Mouse (Mus musculus) testis, postnatal 10 days (tissue): ENCODE measurements at regions not wholly inside any gene's neighbourhood (a gene's known extent, or its start where the extent isn't known, plus 50 kb on each side); places are given as distances from the start of the nearest gene placed in this dataset.

ENCODE experiments used
- DNase-seq: peaks from one replicate; pipeline ENCODE4 v3.0.0; 2021; ENCODE audit warnings: low spot score

DNA sequence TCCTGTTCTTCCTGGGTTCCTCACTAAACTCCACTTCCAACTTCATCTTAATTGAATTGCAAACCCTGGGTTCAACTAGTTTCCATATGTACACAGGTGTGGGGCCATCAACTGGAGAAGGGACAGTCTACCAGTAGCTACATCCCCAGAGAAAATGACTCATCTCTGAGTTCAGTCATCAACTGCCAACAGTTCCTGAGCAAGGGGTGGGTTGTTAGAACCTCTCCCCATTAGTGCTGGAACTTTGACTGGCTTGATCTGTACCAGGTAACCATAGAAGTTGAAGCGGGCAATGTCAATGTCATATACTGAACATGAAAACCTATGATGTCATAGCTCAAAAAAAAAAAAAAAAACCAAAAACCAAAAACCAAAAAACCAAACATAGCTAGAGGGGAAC is 69.8 kb downstream of the Gm21750 start:
- no peak for DNase-seq

DNA sequence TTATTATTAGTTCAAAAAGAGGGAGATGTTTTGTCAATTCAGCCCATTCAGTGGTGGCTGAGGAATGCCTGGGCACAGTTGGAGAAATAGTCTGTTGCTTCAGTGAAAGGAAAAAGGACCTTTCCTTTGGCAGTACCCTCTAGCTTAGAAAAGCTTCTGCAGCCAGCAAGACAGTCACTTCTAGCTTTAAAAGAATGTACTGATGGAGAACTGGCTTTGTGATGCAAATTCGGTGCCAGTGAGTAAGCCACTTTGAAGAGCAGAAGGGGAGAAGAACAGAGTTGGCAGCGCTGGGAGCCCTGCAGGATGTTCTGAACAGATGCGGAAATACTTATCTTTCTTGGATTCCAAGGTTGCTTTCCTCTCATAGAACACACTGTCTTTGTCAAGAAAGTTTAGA is 71.1 kb downstream of the Gm21750 start:
- DNase-seq: no peak

DNA sequence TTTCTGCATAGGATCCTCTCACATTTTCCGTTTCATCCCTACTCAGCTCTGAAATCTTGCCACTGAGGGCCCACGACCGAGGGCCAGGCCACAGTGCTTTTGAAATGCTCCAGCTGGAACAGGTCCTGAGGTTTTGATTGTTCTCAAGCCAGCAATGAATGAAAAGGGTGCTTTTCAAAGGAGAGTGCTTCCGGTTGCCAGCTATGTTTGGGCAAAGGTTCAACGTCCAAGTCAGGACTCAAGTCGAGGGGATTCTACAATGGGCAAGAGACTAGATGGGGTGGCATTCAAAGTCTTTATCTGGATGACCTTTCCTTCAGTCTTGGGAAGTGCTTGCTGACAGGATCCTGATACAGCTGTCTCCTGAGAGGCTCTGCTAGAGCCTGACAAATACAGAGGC is 89.8 kb downstream of the Gm21750 start:
- DNase-seq: no peak

DNA sequence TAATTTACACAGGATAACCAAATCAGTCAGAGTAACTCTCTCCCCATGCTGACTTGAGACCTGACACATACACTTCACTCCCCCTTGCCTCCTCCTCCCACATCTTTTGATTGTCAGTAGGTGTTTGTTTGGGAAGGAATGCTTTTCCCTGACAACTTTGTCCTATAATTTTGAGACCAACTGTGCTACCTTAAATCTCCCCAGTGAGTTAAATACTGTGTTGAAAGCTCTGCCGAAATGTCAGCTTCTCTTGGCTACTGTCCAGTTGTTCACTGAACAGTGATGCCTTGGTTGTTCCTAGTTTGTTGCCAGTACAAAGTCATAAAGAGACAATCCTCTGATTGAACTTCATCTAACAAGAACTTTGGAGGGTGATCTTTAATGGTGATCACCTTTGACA is 99.0 kb downstream of the Gm21750 start:
- no peak for DNase-seq

DNA sequence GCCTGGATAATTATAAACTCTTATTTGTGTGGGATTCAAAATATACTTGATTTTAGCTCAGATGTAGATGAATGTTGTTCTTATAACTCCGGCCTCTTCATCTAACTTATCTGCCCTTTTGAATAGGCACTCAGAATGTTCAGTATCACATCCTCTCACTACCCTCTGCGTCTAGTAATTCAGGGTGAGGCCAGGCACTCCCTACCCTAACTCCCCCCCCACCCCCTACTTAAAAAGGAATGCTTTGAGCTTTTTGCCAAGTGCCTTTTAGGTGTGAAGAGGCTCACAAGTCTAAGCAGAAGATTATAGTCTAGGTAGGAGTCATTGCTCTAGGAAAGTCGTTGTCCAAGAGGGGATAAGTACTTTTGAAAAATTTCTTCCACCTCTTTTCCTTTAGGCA is 111.9 kb downstream of the Gm21750 start:
- DNase-seq: no peak

DNA sequence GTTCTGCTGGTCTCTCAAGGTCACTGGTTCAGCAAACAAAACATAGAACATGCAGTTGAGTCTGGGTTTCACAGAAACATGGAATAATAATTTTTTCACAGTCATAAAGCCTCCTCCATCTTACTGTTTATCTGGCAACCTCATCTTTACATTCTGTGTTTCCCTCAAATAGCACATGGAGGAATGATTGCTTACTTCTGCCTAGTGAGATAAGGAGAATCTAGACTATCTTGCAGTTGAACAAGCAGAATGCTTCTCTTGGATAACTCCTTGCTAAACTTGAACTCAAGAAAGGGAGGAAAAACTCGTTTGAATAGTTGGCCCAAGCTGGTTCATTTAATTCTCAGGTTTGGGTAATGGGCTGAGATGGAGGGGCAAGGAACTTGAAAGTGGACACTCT is 112.8 kb downstream of the Gm21750 start:
- DNase-seq: no peak

DNA sequence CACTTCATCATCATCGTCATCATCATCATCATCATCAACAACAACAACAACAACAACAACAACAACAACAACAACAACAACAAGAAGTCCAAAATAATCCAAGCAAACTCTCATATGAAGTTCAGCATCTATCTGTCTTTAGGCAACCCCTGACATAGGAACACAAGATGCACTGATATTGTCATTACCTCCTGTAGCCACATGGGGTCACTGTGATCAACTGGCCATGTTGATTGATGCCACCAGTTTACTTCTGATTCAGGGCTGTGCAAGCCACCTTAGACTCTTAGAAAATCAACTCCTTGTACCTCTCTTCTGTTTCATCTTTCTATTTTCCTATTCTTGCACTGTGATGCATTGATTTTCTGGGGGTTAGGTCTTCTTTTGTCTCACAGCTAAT is 115.0 kb downstream of the Gm21750 start:
- peak; percentile 46 for DNase-seq

DNA sequence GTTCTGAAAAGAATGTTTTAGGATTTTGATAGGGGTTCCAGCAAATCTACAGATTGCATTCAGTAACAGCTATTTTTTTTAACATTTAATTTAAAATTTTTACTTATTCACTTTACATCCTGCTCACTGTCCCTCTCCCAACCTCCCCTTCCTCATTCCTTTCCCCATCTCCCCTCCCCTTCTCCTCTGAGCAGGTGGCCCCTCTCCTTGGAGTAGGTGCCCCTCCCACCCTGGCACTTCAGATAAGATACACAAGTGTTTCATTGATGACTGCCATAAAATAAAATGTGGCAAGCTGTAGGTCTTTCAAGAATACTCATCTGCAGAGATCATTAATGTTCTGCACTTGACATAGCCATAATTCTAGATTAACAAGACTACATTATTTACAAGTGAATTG is 146.1 kb downstream of the Gm21750 start:
- no peak for DNase-seq

DNA sequence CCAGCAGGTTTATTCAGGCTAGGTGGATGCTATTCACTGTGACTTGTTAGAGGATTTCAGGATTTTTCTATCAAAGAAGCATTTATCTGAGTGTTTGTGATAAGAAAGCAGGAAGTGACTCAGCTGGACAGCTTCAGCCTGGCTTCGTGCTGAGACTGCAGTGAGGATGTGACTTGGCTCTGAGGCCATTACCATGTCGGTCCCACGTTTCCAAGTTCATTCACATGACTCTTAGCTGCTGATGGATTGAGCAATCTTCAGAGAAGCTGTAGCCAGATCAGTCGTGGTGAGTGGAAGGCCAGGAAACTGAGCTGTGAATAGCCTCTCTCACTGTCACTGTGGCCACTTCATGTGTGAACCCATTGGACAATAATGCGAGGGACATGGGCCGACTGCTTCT is 177.9 kb downstream of the Gm21750 start:
- DNase-seq: no peak

DNA sequence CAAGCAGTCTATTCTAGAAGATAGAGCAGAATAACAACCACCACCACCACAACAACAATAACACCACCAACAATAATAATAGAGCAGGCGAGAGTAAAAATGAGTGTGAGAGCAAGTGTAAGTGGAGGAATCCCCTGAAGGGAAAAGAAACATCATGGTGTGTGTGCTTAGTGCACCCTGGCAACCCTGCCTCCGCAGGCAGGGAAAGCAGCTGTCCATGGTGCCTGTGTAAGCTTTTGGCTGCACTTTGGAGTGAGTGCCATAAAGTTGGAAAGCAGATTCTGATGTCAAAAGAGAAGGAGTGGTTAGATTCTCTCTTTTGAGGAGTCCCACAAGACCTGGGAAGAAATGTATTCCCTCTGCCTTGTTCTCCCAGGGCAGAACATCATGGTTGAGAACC is 200.8 kb downstream of the Gm21750 start:
- peak; percentile 41 for DNase-seq

DNA sequence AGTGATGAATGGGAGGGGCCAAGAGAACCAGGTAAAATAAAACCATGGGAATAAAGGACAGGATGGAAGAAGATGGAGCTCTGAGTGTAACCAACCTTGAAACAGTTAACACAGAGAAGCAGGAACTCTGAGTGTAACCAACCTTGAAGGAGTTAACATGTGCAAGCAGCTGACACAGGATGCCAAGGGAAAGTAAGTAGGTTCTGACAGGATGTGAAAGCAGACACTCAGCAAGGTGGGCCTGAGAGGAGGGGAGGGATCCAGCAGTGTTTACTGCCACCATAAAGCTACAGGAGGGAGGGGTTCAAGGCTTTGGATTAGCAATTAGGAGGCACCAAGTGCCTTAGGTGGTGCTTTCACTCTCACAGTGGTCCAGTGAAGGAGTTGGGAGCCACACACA is 213.3 kb downstream of the Gm21750 start:
- no peak for DNase-seq

DNA sequence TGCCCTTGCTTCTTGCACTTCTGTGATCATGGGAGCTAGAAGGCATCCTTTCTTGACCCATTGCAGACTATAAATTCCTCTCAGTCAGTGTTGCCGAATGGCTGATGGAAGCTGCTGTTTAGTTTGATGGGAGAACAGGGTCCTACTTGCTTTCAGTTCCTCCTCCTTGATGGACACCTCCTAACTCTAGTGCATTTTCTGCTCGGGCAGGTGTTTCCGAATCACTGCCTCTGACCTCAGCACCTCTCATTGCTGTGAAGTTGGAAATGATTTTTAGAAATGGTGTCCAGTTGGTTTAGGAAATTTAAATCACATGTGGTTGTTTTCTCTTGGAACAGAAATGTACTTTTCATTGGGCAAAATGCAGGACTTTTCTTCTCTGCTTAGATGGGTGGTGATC is 214.9 kb downstream of the Gm21750 start:
- no peak for DNase-seq

DNA sequence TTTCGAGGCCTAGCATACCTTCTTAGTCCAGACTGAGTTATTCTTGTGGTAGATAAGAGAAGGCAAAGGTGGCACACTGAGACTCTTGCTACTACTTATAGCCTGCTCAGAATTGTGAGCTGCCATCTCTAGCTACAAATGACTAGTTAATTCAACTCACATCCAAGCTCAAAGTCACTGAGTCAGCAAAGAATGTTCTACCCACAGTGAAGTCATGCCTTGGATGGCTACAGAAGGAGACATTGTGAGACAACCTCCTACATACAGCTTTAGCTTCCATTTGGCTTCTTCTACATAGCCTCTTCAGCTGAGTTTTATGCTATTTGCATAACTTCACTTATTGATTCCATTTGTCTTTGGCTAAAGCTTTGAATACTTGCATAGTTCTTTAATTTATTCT is 217.2 kb downstream of the Gm21750 start:
- no peak for DNase-seq

DNA sequence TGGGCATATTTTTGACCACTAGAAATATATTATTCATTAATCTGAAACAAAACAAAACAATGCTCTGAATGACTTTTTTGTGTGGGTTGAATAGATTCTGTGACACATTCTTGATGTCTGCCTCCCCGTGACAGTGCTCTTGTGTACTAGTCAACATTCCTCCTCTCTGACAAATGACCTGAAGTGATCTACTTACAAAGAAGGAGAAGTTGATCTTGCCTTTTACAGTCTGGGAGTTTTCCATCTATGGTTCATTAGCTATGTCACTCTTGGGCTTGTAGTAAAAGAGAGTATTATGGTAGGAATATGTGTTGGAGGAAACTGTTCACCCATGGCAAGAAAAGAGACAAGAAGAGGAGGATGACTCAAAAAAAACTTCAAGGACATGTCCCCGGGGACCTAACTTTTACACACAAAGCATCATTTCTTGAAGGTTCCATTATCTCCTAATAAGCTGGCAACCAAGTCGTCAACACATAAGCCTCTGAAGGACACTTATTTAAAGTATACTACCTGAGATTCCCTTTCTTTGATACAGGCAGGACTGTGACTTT is 217.9 kb downstream of the Gm21750 start:
- DNase-seq: no peak

DNA sequence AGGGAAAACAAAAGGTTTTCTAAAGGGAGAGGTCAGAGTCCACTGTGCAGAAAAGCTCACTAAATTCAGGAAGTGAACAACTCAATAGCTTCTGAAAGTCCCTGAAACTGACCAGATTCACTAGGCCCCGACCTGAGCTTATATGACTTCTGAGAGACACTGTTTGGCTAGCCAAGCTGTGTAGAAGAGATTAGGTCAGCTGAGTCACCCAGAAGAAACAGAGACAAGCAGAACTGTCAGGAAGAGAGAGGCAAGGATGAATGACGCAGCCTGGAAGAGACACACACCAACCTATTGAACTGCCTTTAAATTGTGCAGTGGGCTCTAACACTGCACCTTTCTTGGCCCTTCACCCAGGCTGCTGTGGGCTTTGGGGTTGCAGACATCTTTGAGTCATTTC is 230.4 kb downstream of the Gm21750 start:
- DNase-seq: no peak

DNA sequence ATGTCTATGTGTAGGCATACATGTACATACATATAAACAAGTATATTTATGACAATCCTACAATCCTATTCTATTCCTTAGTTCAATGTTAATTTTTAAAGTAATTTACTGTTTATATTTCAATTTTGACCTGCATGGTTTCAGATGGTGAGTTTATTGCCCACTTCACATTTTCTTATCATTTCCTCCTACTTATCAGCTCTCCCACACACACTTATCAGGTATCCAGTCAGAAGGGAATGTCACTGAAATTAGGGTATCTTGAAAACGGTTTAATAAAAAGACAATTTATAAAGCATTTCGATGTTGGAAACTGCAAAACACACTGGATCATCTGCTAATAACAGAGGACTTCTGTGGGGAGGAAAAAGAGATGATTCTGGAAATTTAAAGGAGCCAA is 233.8 kb downstream of the Gm21750 start:
- DNase-seq: no peak

DNA sequence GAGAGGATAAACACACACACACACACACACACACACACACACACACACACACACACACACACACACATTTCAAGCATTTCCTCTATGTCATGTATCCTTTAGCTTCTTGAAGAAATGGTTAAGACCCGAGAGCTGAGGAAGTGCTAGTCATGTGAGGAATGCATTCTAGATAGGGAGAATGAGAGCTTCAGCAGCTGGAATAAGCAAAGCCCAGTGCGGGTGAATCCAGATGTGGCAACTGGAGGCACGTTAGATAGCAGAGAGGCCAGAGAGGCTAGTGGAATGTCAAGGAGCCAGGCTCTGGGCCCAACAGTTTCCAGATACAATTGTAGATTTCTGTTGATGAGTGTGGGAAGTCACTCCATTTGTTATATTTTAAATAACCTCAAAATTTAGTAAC is 234.2 kb downstream of the Gm21750 start:
- DNase-seq: no peak

DNA sequence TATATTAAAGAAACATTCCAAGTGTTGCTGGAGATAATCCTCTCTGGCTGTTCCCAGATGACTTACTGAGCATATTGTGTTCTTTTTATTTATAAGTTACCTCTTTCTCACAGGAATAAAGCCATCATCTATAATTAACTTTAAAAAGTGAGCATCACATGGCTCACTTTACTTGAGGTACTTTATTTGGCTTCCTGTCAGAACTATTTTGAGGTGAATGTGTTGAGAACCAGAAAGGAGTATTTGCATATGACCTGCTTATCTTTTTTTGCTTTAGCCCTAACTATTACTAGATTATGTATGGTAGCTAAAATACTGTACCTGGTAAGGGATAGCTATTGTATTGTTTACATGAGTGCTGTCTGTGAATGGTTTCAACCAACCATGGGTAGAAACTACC is 238.1 kb downstream of the Gm21750 start:
- DNase-seq: no peak

DNA sequence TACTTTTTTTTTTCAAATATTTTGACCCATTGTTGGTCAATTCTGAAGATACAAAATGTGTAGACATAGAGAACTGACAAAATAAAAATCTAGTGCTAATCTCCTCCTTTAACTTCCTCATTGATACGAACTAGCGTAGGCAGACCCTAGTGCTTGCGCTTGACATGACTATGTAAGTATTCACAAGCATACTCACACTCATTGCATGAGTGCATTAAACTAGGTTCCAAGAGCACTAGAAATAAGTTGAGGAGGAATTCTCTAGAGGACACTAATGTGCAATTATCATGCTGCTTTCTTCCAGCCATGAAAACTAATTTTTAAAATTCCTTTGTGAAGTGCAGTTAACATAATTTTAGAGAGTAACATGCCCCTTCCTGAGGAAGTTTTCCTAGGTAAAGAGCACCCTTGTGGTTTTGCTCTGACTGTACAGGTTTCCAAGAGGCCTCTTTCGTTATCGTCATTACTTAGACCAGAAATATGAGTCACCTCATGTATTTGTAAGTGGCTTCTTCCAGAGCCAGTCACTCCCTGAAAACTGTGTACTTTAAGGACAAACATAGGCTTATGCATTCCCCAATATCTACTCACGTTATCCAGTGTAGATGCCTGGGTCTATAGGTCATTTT is 241.2 kb downstream of the Gm21750 start:
- DNase-seq: no peak

DNA sequence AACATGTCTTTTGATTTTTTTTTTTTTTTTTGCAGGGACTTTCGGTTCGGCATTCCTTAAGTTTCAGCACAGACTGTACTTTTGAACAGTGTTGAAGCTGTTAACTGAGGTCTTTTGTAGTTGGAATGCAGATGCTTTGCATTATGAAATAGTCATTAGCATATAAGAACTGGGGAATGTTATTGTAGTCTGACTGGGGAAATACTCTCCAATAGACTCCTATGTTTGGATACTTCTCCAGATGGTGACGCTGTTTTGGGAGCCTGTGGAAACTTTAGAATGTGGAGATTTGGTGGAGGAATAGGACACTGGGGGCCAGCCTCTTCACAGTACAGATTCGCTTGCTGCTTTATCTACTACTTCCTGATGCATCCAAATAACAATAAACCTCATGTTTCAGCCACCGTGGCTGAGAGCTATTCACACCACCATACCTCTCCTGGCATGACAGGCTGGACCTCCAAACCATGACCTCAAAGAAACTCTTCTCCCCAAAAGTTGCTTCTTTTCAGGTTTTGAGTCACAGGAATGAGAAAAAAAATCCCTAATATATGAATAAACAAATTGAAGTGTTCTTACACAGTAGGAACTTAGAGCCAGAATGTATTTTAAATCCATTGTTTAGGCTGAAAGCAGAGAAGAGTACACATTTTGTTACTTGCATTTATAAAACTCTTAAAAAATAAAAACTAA is 252.9 kb downstream of the Gm21750 start:
- no peak for DNase-seq

DNA sequence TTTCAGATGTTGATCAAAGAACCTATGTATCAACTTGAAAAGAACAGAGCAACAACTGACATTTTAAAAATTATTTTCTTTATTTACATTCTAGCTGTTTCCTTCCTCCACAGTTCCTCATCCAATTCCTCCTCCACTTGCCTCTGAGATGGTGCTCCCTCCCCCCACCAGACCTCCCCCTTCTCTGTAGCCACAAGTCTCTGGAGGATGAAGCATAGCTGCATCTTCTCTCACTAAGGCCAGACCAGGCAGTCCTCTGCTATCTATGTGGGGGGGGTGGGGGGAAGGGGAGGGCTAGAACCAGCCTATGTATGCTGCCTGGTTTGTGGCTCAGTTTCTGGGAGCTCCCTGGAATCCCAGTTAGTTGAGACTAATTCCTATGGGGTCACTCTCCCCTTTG is 255.0 kb downstream of the Gm21750 start:
- DNase-seq: no peak

DNA sequence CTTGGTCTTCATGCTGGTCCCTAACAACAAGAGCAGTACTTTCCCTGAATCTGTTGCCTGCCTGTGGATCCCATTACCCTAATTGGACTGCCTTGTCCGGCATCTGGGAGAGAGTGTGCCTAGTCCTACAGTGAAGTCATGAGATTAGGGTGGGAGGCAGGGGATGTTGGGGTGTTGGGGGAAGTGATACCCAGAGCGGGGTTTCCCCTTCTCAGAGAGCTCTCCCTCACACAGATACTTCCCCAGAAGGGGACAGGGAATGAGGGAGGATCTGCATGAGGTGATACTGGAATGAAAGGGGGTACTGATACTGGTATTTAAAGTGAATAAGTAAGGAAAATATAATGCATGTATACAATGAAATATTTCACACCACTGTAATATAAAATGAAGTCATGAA is 270.1 kb downstream of the Gm21750 start:
- no peak for DNase-seq

DNA sequence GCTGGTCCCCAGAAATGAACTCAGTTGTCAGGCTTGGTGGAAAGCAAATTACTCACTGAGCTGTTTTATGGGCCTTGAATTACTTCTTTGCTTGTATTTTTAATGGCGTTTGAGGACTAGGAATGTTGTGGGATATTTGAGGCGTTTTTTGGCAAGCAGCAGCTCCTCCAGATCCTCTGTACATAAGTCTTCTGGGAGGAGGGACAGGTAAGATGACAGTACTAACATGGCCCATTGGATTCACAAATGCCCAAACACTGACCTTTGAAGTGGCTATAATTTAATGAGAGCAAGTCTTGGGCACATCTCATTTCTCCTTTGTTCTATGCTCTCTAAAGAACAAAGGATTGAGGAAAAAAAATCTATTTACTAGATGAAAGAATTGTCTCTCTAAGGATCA is 286.3 kb downstream of the Gm21750 start:
- no peak for DNase-seq

DNA sequence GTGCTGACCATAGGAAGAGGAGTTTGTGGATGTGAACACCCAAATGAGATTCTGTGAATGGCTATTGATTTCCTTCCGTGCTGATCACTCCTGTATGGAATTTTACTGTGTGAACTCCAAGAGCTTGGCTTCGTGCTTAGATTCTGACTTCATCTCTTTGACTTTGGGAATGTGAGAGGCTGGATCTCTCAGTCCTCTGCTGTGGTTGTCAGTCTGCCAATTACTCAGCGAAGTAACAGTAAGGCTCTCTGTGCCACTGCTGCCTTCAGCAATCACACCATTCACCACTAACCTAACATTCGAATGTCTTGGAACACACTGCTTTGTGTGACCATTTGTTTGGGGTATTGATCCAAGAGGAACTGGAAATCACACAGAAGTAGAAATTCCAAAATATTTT is 291.5 kb downstream of the Gm21750 start:
- DNase-seq: no peak
